Mouse (Mus musculus) testis, adult 2 months (tissue): Measurements from ENCODE around the gene Slc2a3.

Experiments
- CTCF ChIP-seq: fragments of 200-500 bp; IDR thresholded peaks from 2 replicates; pipeline ENCODE4 v1.5.1; 2012; ENCODE audit warnings: low read depth, mild to moderate bottlenecking, inconsistent platforms, low read length, moderate library complexity; ENCODE audit not compliant: control insufficient read depth, insufficient read depth, insufficient replicate concordance
- POLR2A ChIP-seq: fragments of 200-500 bp; IDR thresholded peaks from 2 replicates; pipeline ENCODE4 v1.6.1; 2012; ENCODE audit warnings: low read depth, mild to moderate bottlenecking, inconsistent platforms, low read length, moderate library complexity; ENCODE audit not compliant: control insufficient read depth

DNA sequence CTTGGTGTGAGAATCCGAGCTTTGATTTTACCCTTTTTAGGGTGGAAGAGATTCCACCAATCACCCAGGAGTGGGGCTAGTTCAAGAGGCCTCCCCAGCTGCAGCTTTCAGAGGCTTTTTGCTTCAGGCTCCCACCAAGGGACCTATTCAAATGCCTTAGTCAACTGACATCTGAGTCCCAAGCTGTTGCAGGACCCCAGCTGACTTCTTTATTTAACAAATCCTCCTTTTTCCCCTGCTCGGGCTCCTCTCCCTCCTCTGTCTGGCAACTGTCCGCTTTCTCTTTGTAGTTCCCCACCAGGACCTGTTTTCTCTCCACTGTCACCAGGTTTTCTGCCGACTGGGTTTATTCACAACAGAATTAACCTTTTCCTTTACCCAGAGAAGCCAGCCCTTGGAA, 85.6 kb downstream of the Slc2a3 start:
- no peak for TF ChIP-seq POLR2A
- TF ChIP-seq CTCF, result no peak
